22 mouse cellular contexts compared by ENCODE assay signal in genomic region chr4:137134553-137134952, GRCm38 (mm10).
DNase-seq lines count a peak whose midpoint lies in the region; ATAC-seq and TF ChIP-seq lines count a peak whose summit lies in the region.
"Had no signal": no experiment of that assay in that cellular context is flagged by ENCODE, and none has a peak within 500 bp of the region (broad histone marks: within the 10 kb centered on the region; RNA-seq: fewer than 3 reads in every experiment).

No protein-coding gene starts in this region.

- no peak for ATAC-seq in embryonic facial prominence, embryonic 13.5 days (ENCODE audit: insufficient number of reproducible peaks, insufficient read depth, low FRiP score, low TSS enrichment, low read depth)
- no peak for ATAC-seq in forebrain, embryonic 15.5 days (replicated peaks)
- no peak; the same call in 1 of the 2 replicates for ATAC-seq in forebrain, postnatal 0 days
- no peak for ATAC-seq in kidney, embryonic 16.5 days (ENCODE audit: low FRiP score, low TSS enrichment)
- no peak for ATAC-seq in embryonic facial prominence, embryonic 15.5 days (ENCODE audit: insufficient number of reproducible peaks, low FRiP score, low TSS enrichment, low read depth)
- ATAC-seq: CD4-positive, CD25-positive, alpha-beta regulatory T cell, adult 4 months had no signal

- H3K4me1 ChIP-seq in embryonic facial prominence, embryonic 13.5 days = peaks cover 26% of the 10 kb centered on the region
- H3K4me1 ChIP-seq in embryonic facial prominence, embryonic 10.5 days = peaks cover 19% of the 10 kb centered on the region
- H3K4me1 ChIP-seq in forebrain, embryonic 15.5 days = peaks cover 12% of the 10 kb centered on the region
- H3K4me1 ChIP-seq in forebrain, postnatal 0 days (ENCODE audit: insufficient read depth) = peaks cover 5% of the 10 kb centered on the region; the same call in 1 of the 2 replicates
- H3K4me1 ChIP-seq in kidney, embryonic 16.5 days (ENCODE audit: insufficient read depth, low read length) = peaks cover 39% of the 10 kb centered on the region
- H3K4me1 ChIP-seq in embryonic facial prominence, embryonic 15.5 days = peaks cover 22% of the 10 kb centered on the region

- WGBS in embryonic facial prominence, embryonic 13.5 days = 54% methylated on average over 5 of the region's 5 CpGs
- WGBS in embryonic facial prominence, embryonic 10.5 days = 59% methylated on average over 5 of the region's 5 CpGs
- WGBS in forebrain, embryonic 15.5 days = 35% methylated on average over 5 of the region's 5 CpGs
- 26% methylated on average over 5 of the region's 5 CpGs for WGBS in forebrain, postnatal 0 days
- WGBS in kidney, embryonic 16.5 days = 58% methylated on average over 5 of the region's 5 CpGs
- WGBS in embryonic facial prominence, embryonic 15.5 days = 46% methylated on average over 5 of the region's 5 CpGs

- H3K9me3 ChIP-seq in embryonic facial prominence, embryonic 13.5 days = no peaks in the 10 kb centered on the region
- no peaks in the 10 kb centered on the region for H3K9me3 ChIP-seq in embryonic facial prominence, embryonic 10.5 days
- H3K9me3 ChIP-seq in forebrain, embryonic 15.5 days = no peaks in the 10 kb centered on the region
- H3K9me3 ChIP-seq in forebrain, postnatal 0 days (ENCODE audit: low read length) = no peaks in the 10 kb centered on the region
- no peaks in the 10 kb centered on the region for H3K9me3 ChIP-seq in kidney, embryonic 16.5 days (ENCODE audit: low read length)
- no peaks in the 10 kb centered on the region for H3K9me3 ChIP-seq in embryonic facial prominence, embryonic 15.5 days (replicated peaks)
- H3K9me3 ChIP-seq: G1E; heart, embryonic 12.5 days; hindbrain, embryonic 10.5 days; intestine, embryonic 15.5 days had no signal

- H3K27me3 ChIP-seq in embryonic facial prominence, embryonic 13.5 days = 0 out of 2 replicates have a peak, but pooled peaks cover under 1% of the 10 kb centered on the region
- H3K27me3 ChIP-seq in embryonic facial prominence, embryonic 10.5 days (replicated peaks; ENCODE audit: low read depth, poor library complexity, severe bottlenecking) = 0 out of 2 replicates have a peak, but pooled peaks cover 14% of the 10 kb centered on the region
- no peaks in the 10 kb centered on the region for H3K27me3 ChIP-seq in forebrain, embryonic 15.5 days
- H3K27me3 ChIP-seq in forebrain, postnatal 0 days (ENCODE audit: insufficient read depth, low read length) = no peaks in the 10 kb centered on the region
- no peaks in the 10 kb centered on the region for H3K27me3 ChIP-seq in kidney, embryonic 16.5 days (ENCODE audit: insufficient read depth, low read length)
- no peaks in the 10 kb centered on the region for H3K27me3 ChIP-seq in embryonic facial prominence, embryonic 15.5 days
- H3K27me3 ChIP-seq: intestine, embryonic 15.5 days had no signal

- no peak for DNase-seq in embryonic facial prominence, embryonic 10.5 days (ENCODE audit: low spot score)
- no peak for DNase-seq in forebrain, postnatal 0 days
- DNase-seq in kidney, postnatal 25 days = no peak
- DNase-seq in right cerebral cortex, postnatal 4 days = no peak
- DNase-seq: adrenal gland, adult 8-10 months; adrenal gland, postnatal 36 days; B cell, adult 2 months; cerebellum, adult 11 months; cerebellum, adult 8-10 months; cerebellum, postnatal 14 days; gastrocnemius, postnatal 25 days had no signal

- H3K9ac ChIP-seq in embryonic facial prominence, embryonic 13.5 days = no peak overlapping the region
- H3K9ac ChIP-seq in forebrain, embryonic 15.5 days (replicated peaks) = no peak overlapping the region
- no peak overlapping the region for H3K9ac ChIP-seq in forebrain, postnatal 0 days
- no peak overlapping the region for H3K9ac ChIP-seq in kidney, embryonic 16.5 days (replicated peaks; ENCODE audit: low read length)
- H3K9ac ChIP-seq in embryonic facial prominence, embryonic 15.5 days = no peak overlapping the region
- H3K9ac ChIP-seq: heart, embryonic 12.5 days; hindbrain, embryonic 14.5 days; intestine, embryonic 15.5 days had no signal

- no peak overlapping the region for H3K4me3 ChIP-seq in embryonic facial prominence, embryonic 13.5 days
- no peak overlapping the region for H3K4me3 ChIP-seq in embryonic facial prominence, embryonic 10.5 days
- no peak overlapping the region for H3K4me3 ChIP-seq in forebrain, embryonic 15.5 days
- H3K4me3 ChIP-seq in forebrain, postnatal 0 days (ENCODE audit: low read depth, low read length) = no peak overlapping the region
- no peak overlapping the region for H3K4me3 ChIP-seq in kidney, embryonic 16.5 days (ENCODE audit: low read length)
- H3K4me3 ChIP-seq in embryonic facial prominence, embryonic 15.5 days (replicated peaks) = no peak overlapping the region
- H3K4me3 ChIP-seq: gastrocnemius, adult 2 months; heart, embryonic 12.5 days; hindbrain, embryonic 10.5 days; intestine, embryonic 15.5 days had no signal

- no peak overlapping the region for H3K4me2 ChIP-seq in embryonic facial prominence, embryonic 13.5 days
- no peak overlapping the region for H3K4me2 ChIP-seq in forebrain, embryonic 15.5 days (replicated peaks)
- H3K4me2 ChIP-seq in forebrain, postnatal 0 days (ENCODE audit: low read depth) = no peak overlapping the region
- no peak overlapping the region for H3K4me2 ChIP-seq in kidney, embryonic 16.5 days (replicated peaks; ENCODE audit: low read depth, low read length)
- H3K4me2 ChIP-seq in embryonic facial prominence, embryonic 15.5 days (replicated peaks) = no peak overlapping the region
- H3K4me2 ChIP-seq: heart, embryonic 12.5 days; hindbrain, embryonic 14.5 days; intestine, embryonic 15.5 days had no signal

- peak overlapping the region; percentile 48 for H3K27ac ChIP-seq in embryonic facial prominence, embryonic 13.5 days
- H3K27ac ChIP-seq in embryonic facial prominence, embryonic 10.5 days (replicated peaks) = no peak overlapping the region
- H3K27ac ChIP-seq in forebrain, embryonic 15.5 days (replicated peaks) = 0 out of 2 replicates have a peak overlapping the region, but pooled peaks have one; percentile 24
- H3K27ac ChIP-seq in forebrain, postnatal 0 days (ENCODE audit: low read depth, low read length) = no peak overlapping the region
- H3K27ac ChIP-seq in kidney, embryonic 16.5 days (ENCODE audit: low read length) = peak overlapping the region; percentile 54; the same call in 1 of the 2 replicates
- peak overlapping the region; percentile 65 for H3K27ac ChIP-seq in embryonic facial prominence, embryonic 15.5 days (replicated peaks)
- H3K27ac ChIP-seq: gastrocnemius, adult 2 months; hindbrain, embryonic 10.5 days; hindbrain, embryonic 14.5 days had no signal

- no peak for TF ChIP-seq CTCF in forebrain, postnatal 0 days (IDR thresholded peaks at IDR 0.05; ENCODE audit: low read depth)

- no peaks in the 10 kb centered on the region for H3K36me3 ChIP-seq in embryonic facial prominence, embryonic 13.5 days
- no peaks in the 10 kb centered on the region for H3K36me3 ChIP-seq in embryonic facial prominence, embryonic 10.5 days (replicated peaks)
- no peaks in the 10 kb centered on the region for H3K36me3 ChIP-seq in forebrain, embryonic 15.5 days
- H3K36me3 ChIP-seq in forebrain, postnatal 0 days (ENCODE audit: insufficient read depth) = no peaks in the 10 kb centered on the region
- H3K36me3 ChIP-seq in kidney, embryonic 16.5 days (ENCODE audit: insufficient read depth, low read length) = no peaks in the 10 kb centered on the region
- no peaks in the 10 kb centered on the region for H3K36me3 ChIP-seq in embryonic facial prominence, embryonic 15.5 days
- H3K36me3 ChIP-seq: G1E; heart, embryonic 12.5 days; hindbrain, embryonic 10.5 days; intestine, embryonic 15.5 days had no signal

Comparison
In these comparisons a context has a peak if more than half of its experiments do, and no peak if none do; other contexts are left out.
1. H3K27ac ChIP-seq: peak in embryonic facial prominence, embryonic 13.5 days (single experiment), forebrain, embryonic 15.5 days (single experiment), kidney, embryonic 16.5 days (single experiment) and embryonic facial prominence, embryonic 15.5 days (single experiment); none in embryonic facial prominence, embryonic 10.5 days (single experiment) and forebrain, postnatal 0 days (single experiment).